Mouse (Mus musculus): ENCODE data around the gene Zfyve28. TPM values are rescaled to one million over a fixed set of nuclear protein-coding genes. Genes with fewer than 3 reads are reported as not detected.

Zfyve28 gene
- polyA plus RNA-seq, 1 experiment from 2014 or later: 0.64 TPM

DNA sequence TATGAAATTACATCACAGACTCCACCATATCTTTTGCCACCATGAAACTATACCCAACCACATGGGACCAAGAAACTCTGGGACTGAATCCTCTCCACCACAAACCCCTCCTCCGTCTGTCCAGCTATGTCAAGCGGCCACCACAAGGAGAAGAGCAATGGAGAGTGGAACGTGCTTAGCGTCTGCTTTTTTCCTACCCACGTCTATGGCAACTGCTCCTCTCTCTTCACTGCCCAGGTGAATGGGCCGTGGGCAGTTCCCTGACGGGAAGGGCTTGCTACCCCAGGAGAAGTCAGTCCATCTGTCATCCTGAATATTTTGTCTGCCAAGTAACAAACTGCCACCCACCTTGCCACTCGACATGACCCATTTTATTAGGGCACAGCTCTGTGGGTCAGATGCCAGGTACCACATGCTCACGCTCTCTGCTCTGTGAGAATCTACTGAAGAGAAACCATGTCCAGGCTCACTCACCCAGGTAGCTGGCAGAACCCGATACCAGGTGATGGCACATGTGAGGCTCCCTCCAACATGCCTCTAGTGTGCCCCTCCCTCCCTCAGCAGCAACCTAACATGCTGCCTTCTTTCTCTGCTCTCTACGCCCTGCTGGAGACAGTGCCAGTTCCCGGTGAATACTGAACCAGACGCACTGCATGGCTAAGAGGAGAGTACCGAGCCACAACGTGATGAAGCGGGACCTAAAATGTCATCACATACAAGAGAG, 18.9 kb downstream of the Zfyve28 start:
- no peaks in the 10 kb centered on the region for H3K27me3 ChIP-seq
- H3K9ac ChIP-seq: no peak overlapping the region
- WGBS: 76% methylated on average over 16 of the region's 16 CpGs
- no peaks in the 10 kb centered on the region for H3K36me3 ChIP-seq
- H3K9me3 ChIP-seq: no peaks in the 10 kb centered on the region
- H3K4me1 ChIP-seq: no peaks in the 10 kb centered on the region
- no peak overlapping the region for H3K4me2 ChIP-seq
- H3K4me3 ChIP-seq: no peak overlapping the region
- no peak for ATAC-seq (ENCODE audit: borderline replicate concordance, extremely low read depth, low FRiP score, low TSS enrichment)
- no peak overlapping the region for H3K27ac ChIP-seq

- Histone ChIP-seq H3K9me3 (no peaks in the 10 kb centered on the region), H3K27me3 (no peaks in the 10 kb centered on the region), H3K4me3 (no peak overlapping the region), H3K4me2 (no peak overlapping the region), H3K27ac (no peak overlapping the region), H3K4me1 (no peaks in the 10 kb centered on the region), H3K9ac (no peak overlapping the region), H3K36me3 (no peaks in the 10 kb centered on the region)
- no peak for ATAC-seq (ENCODE audit: borderline replicate concordance, extremely low read depth, low FRiP score, low TSS enrichment)
- WGBS: 57% methylated on average over 4 of the region's 4 CpGs
Measured at GRCm38 (mm10) chr5:34266065-34266464, 22.2 kb downstream of the Zfyve28 start.

DNA sequence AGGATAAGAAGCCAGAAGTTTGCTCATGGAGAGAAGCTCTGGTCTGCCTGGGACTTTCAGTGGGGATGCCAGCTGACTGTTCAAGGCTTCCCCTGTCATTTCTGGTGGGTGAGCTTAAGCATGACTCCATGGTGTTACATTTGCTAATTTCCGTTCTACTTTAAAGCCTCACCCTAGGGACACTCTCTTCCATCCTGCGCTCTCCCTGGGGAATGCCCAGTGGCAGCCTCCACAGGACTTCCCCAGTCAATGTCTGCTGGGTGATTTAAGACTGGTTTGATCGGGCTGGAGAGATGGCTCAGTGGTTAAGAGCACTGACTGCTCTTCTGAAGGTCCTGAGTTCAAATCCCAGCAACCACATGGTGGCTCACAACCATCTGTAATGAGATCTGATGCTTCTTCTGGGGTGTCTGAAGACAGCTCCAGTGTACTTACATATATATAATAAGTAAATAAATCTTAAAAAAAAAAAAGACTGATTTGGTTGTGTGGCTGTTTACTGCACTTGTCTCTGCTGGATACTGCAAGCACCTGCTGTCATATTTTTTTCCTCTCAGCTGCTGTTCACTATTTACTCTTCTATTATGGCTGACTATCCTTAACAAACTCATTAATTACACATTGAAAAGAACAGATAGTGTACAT, 29.0 kb downstream of the Zfyve28 start:
- Histone ChIP-seq H3K4me1 (no peaks in the 10 kb centered on the region), H3K9me3 (no peaks in the 10 kb centered on the region), H3K4me2 (no peak overlapping the region), H3K36me3 (no peaks in the 10 kb centered on the region), H3K9ac (no peak overlapping the region), H3K4me3 (no peak overlapping the region), H3K27me3 (no peaks in the 10 kb centered on the region), H3K27ac (no peak overlapping the region)
- WGBS: 79% methylated on average over 3 of the region's 3 CpGs
- no peak for ATAC-seq (ENCODE audit: borderline replicate concordance, extremely low read depth, low FRiP score, low TSS enrichment)

DNA sequence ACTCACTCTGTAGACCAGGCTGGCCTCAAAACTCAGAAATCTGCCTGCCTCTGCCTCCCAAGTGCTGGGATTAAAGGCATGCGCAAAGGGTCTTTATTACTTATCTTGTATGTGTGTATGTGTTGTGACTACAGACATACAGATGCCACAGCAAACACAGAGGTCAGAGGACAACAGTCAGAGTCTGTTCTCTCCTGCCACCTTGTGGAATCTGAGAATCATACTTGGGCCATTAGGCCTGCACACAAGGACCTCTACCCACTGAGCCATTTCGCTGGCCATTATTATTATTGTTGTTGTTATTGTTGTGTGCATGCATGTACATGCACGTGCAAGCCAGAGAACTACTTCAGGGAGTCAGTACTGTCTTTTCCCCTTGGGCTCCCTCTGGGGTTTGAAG, 33.1 kb downstream of the Zfyve28 start:
- WGBS: 86% methylated on average over 3 of the region's 3 CpGs
- H3K4me3 ChIP-seq: no peak overlapping the region
- peaks cover 24% of the 10 kb centered on the region for H3K4me1 ChIP-seq
- H3K27ac ChIP-seq: no peak overlapping the region
- no peaks in the 10 kb centered on the region for H3K9me3 ChIP-seq
- no peak overlapping the region for H3K9ac ChIP-seq
- no peaks in the 10 kb centered on the region for H3K36me3 ChIP-seq
- no peak overlapping the region for H3K4me2 ChIP-seq
- no peaks in the 10 kb centered on the region for H3K27me3 ChIP-seq
- no peak for ATAC-seq (ENCODE audit: borderline replicate concordance, extremely low read depth, low FRiP score, low TSS enrichment)

DNA sequence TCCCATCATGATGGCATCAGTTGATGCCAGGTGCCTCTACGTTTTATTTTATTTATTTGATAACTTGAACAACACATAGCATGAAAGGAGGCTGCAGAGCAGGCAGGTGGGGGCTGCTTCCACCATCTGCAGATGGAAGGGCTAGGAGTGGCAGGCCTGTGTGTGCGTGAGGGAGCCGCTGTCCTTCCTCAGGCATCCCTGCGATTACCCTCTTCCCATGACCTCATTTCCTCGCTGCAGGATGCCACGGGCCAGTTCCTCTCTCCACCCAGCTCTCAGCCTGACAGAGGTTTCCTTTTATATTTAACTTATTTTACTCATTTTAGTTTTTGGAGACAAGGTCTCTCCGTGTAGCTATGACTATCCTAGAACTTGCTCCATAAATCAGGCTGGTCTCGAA, 33.9 kb downstream of the Zfyve28 start:
- H3K27ac ChIP-seq: no peak overlapping the region
- no peaks in the 10 kb centered on the region for H3K27me3 ChIP-seq
- 55% methylated on average over 8 of the region's 8 CpGs for WGBS
- H3K9me3 ChIP-seq: no peaks in the 10 kb centered on the region
- H3K4me1 ChIP-seq: peaks cover 30% of the 10 kb centered on the region
- H3K4me3 ChIP-seq: no peak overlapping the region
- H3K4me2 ChIP-seq: no peak overlapping the region
- H3K36me3 ChIP-seq: no peaks in the 10 kb centered on the region
- no peak overlapping the region for H3K9ac ChIP-seq
- no peak for ATAC-seq (ENCODE audit: borderline replicate concordance, extremely low read depth, low FRiP score, low TSS enrichment)

- ATAC-seq (ENCODE audit: borderline replicate concordance, extremely low read depth, low FRiP score, low TSS enrichment): no peak
- H3K9ac ChIP-seq: no peak overlapping the region
- no peaks in the 10 kb centered on the region for H3K9me3 ChIP-seq
- H3K4me3 ChIP-seq: no peak overlapping the region
- no peaks in the 10 kb centered on the region for H3K36me3 ChIP-seq
- H3K27ac ChIP-seq: no peak overlapping the region
- 39% methylated on average over 4 of the region's 4 CpGs for WGBS
- H3K27me3 ChIP-seq: no peaks in the 10 kb centered on the region
- peaks cover 30% of the 10 kb centered on the region for H3K4me1 ChIP-seq
- no peak overlapping the region for H3K4me2 ChIP-seq
Measured at GRCm38 (mm10) chr5:34252967-34253519, 35.2 kb downstream of the Zfyve28 start.

DNA sequence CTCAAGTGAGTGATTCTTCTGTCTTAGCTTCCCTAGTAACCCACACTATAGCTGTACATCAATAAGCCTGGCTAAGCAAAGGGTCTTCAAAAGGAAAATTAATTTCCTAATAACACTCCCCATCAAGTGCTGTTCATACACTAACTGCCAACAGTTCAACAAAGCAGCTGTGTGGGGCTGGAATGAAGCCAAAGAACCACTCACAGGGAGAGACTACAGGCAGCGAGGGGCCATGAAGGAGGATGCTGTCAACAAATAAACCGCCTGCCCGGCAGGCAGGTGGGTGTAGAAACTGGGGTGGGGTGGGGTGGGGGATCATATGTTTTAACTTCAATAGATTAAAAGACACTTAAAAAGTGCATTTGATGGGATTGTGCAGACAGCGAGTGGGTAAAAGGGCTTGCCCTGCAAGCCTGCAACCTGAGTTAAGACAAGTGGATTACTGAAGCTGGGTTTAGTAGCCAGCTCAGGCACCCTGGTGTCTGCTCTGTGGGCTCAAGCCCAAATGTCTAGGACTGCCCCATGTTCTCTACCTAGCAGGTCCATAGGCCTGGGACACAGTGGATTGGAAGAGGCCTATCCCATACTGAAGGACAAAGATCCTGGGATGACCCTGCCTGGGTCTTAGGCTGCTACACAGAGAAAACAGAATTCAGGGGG, 35.8 kb downstream of the Zfyve28 start:
- H3K4me1 ChIP-seq: peaks cover 30% of the 10 kb centered on the region
- no peak overlapping the region for H3K4me3 ChIP-seq
- no peak overlapping the region for H3K9ac ChIP-seq
- no peak overlapping the region for H3K4me2 ChIP-seq
- no peaks in the 10 kb centered on the region for H3K36me3 ChIP-seq
- WGBS: 14% methylated on average over 4 of the region's 4 CpGs
- no peak overlapping the region for H3K27ac ChIP-seq
- ATAC-seq (ENCODE audit: borderline replicate concordance, extremely low read depth, low FRiP score, low TSS enrichment): no peak; the same call in 1 of the 2 replicates
- no peaks in the 10 kb centered on the region for H3K27me3 ChIP-seq
- H3K9me3 ChIP-seq: no peaks in the 10 kb centered on the region

DNA sequence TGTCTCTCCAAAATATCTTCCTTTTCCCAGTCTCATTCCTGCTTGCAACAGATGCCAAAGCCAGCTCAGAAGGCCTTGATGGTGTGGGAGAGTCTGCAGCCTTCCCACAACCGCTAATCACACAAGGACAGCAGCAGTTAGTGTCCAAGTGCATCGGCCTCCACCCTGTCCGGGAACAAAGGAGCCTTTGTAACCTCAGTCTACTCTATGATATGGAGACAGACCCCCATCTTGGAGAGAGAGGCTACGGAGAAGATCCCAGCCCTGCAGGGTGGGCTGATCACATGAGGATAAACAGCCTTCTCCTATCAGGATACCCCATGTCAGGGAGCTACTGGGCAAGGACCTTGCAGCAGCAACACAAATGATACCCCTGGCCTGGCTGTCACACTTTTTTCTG, 36.5 kb downstream of the Zfyve28 start:
- Histone ChIP-seq H3K4me1 (peaks cover 30% of the 10 kb centered on the region), H3K9me3 (no peaks in the 10 kb centered on the region), H3K4me3 (no peak overlapping the region), H3K27ac (no peak overlapping the region), H3K9ac (no peak overlapping the region), H3K27me3 (no peaks in the 10 kb centered on the region), H3K36me3 (no peaks in the 10 kb centered on the region), H3K4me2 (no peak overlapping the region)
- no peak for ATAC-seq (ENCODE audit: borderline replicate concordance, extremely low read depth, low FRiP score, low TSS enrichment)
- 33% methylated on average over 4 of the region's 4 CpGs for WGBS

GRCm38 (mm10) chr5:34250090-34250489, 38.2 kb downstream of the Zfyve28 start:
- Histone ChIP-seq H3K9ac (no peak overlapping the region), H3K27ac (no peak overlapping the region), H3K9me3 (no peaks in the 10 kb centered on the region), H3K27me3 (no peaks in the 10 kb centered on the region), H3K36me3 (no peaks in the 10 kb centered on the region), H3K4me3 (no peak overlapping the region), H3K4me1 (peaks cover 30% of the 10 kb centered on the region), H3K4me2 (no peak overlapping the region)
- WGBS: 45% methylated on average over 3 of the region's 3 CpGs
- ATAC-seq (ENCODE audit: borderline replicate concordance, extremely low read depth, low FRiP score, low TSS enrichment): 0 out of 2 replicates have a peak, but pooled peaks have one; percentile 45

GRCm38 (mm10) chr5:34249132-34249531, 39.1 kb downstream of the Zfyve28 start:
- H3K27me3 ChIP-seq: no peaks in the 10 kb centered on the region

GRCm38 (mm10) chr5:34246443-34246842, 41.8 kb downstream of the Zfyve28 start:
- no peaks in the 10 kb centered on the region for H3K27me3 ChIP-seq
- no peak for ATAC-seq (ENCODE audit: borderline replicate concordance, extremely low read depth, low FRiP score, low TSS enrichment)
- no peaks in the 10 kb centered on the region for H3K36me3 ChIP-seq
- peaks cover 23% of the 10 kb centered on the region for H3K4me1 ChIP-seq
- WGBS: 96% methylated on average over 3 of the region's 3 CpGs
- H3K4me2 ChIP-seq: no peak overlapping the region
- no peak overlapping the region for H3K27ac ChIP-seq
- no peaks in the 10 kb centered on the region for H3K9me3 ChIP-seq
- H3K9ac ChIP-seq: no peak overlapping the region
- H3K4me3 ChIP-seq: no peak overlapping the region

More at GRCm38 (mm10) chr5:34249132-34249531, 39.1 kb downstream of the Zfyve28 start:
- WGBS: 59% methylated on average over 4 of the region's 4 CpGs
- H3K4me2 ChIP-seq: no peak overlapping the region
- H3K27ac ChIP-seq: no peak overlapping the region
- no peaks in the 10 kb centered on the region for H3K9me3 ChIP-seq
- no peak overlapping the region for H3K9ac ChIP-seq
- no peak for ATAC-seq (ENCODE audit: borderline replicate concordance, extremely low read depth, low FRiP score, low TSS enrichment)
- peaks cover 30% of the 10 kb centered on the region for H3K4me1 ChIP-seq
- no peaks in the 10 kb centered on the region for H3K36me3 ChIP-seq
- no peak overlapping the region for H3K4me3 ChIP-seq

DNA sequence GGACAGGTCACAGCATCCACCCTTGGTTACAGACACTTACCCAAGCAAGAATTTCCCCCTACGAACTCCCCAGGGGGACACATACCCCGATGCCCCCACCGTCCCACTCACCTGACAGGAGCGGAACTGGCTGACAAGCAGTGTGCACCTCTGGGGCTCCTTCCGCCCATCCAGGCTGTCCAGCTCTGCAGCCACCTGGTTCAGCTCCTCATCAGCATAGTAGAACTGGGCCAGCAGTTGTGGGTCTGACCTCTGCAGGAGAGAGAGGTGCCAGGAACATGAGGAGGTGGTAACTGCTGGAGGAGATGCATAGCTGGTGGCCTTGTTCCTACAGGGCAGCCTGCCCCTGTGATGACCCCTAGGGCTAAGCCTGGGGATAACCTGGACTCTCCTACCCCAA, 45.2 kb downstream of the Zfyve28 start:
- Histone ChIP-seq H3K4me2 (no peak overlapping the region), H3K9ac (no peak overlapping the region)
- 79% methylated on average over 5 of the region's 5 CpGs for WGBS

More for the DNA sequence above, 45.2 kb downstream of the Zfyve28 start:
- ATAC-seq (ENCODE audit: borderline replicate concordance, extremely low read depth, low FRiP score, low TSS enrichment): 0 out of 2 replicates have a peak, but pooled peaks have one; percentile 5
- Histone ChIP-seq H3K9me3 (no peaks in the 10 kb centered on the region), H3K4me3 (no peak overlapping the region), H3K4me1 (peaks cover 10% of the 10 kb centered on the region; the same call in 1 of the 2 replicates), H3K36me3 (no peaks in the 10 kb centered on the region), H3K27me3 (no peaks in the 10 kb centered on the region), H3K27ac (no peak overlapping the region)
